Mouse (Mus musculus) hindbrain, embryonic 10.5 days (tissue): ENCODE measurements around the gene Cpm. TPM values are rescaled to one million over a fixed set of nuclear protein-coding genes. Genes with fewer than 3 reads are reported as not detected.

Experiments used
- DNase-seq: peaks from one replicate; pipeline ENCODE4 v3.0.0-alpha.2; 2017; ENCODE audit warnings: low spot score
- H3K27ac ChIP-seq: fragments of 300-500 bp; sonication (generic); 2 replicates; pipeline ENCODE4 v1.5.1; 2016; ENCODE audit warnings: mild to moderate bottlenecking, moderate library complexity
- H3K27me3 ChIP-seq: fragments of 300-500 bp; sonication (generic); 2 replicates; pipeline ENCODE4 v1.6.1; 2016; ENCODE audit warnings: mild to moderate bottlenecking; ENCODE audit not compliant: poor library complexity, insufficient read depth, severe bottlenecking
- H3K36me3 ChIP-seq: fragments of 300-500 bp; sonication (generic); 2 replicates; pipeline ENCODE4 v1.6.1; 2016; ENCODE audit warnings: mild to moderate bottlenecking, moderate library complexity
- H3K4me1 ChIP-seq: fragments of 300-500 bp; sonication (generic); replicated peaks from 2 replicates; pipeline ENCODE4 v1.6.1; 2016; ENCODE audit warnings: mild to moderate bottlenecking
- H3K4me3 ChIP-seq: fragments of 300-500 bp; sonication (generic); 2 replicates; pipeline ENCODE4 v1.5.1; 2016; ENCODE audit warnings: mild to moderate bottlenecking, moderate library complexity
- H3K9me3 ChIP-seq: fragments of 300-500 bp; sonication (generic); 2 replicates; pipeline ENCODE4 v1.6.1; 2016; ENCODE audit warnings: mild to moderate bottlenecking, moderate library complexity
- WGBS: fragments of 180-500 bp; shearing (Covaris S2); methylation state at CpG from one replicate; pipeline ENCODE4 v1.1.7; 2016; 5-methylcytosine and 5-hydroxymethylcytosine counted together
- polyA plus RNA-seq: library from polyadenylated mRNA; unstranded; fragments of >200 nt; fragmentation: Nextera tagmentation; extraction: Ambion mirVana; gene quantifications from 2 replicates; pipeline ENCODE4 v1.2.1, GENCODE M21; 2016

Cpm gene
- polyA plus RNA-seq, 1 experiment from 2014 or later = 5.9 TPM

- Histone ChIP-seq H3K27me3 (no peaks in the 10 kb centered on the region), H3K36me3 (no peaks in the 10 kb centered on the region), H3K4me1 (no peaks in the 10 kb centered on the region), H3K9me3 (no peaks in the 10 kb centered on the region), H3K4me3 (no peak overlapping the region), H3K27ac (no peak overlapping the region)
- WGBS = 88% methylated on average over 15 of the region's 15 CpGs
- no peak for DNase-seq
Measured at GRCm38 (mm10) chr10:117605283-117606243, 23.7 kb upstream of the Cpm start.

GRCm38 (mm10) chr10:117606423-117606822 is 22.9 kb upstream of the Cpm start:
- Histone ChIP-seq H3K27me3 (no peaks in the 10 kb centered on the region), H3K27ac (no peak overlapping the region), H3K4me1 (no peaks in the 10 kb centered on the region), H3K4me3 (no peak overlapping the region), H3K36me3 (no peaks in the 10 kb centered on the region), H3K9me3 (no peaks in the 10 kb centered on the region)
- no peak for DNase-seq
- 80% methylated on average over 5 of the region's 5 CpGs for WGBS

- Histone ChIP-seq H3K36me3 (no peaks in the 10 kb centered on the region), H3K4me3 (no peak overlapping the region), H3K27me3 (no peaks in the 10 kb centered on the region), H3K9me3 (no peaks in the 10 kb centered on the region), H3K27ac (no peak overlapping the region), H3K4me1 (no peaks in the 10 kb centered on the region)
- 94% methylated on average over 20 of the region's 20 CpGs for WGBS
- DNase-seq = no peak
Measured at GRCm38 (mm10) chr10:117607051-117607803, 22.1 kb upstream of the Cpm start.

DNA sequence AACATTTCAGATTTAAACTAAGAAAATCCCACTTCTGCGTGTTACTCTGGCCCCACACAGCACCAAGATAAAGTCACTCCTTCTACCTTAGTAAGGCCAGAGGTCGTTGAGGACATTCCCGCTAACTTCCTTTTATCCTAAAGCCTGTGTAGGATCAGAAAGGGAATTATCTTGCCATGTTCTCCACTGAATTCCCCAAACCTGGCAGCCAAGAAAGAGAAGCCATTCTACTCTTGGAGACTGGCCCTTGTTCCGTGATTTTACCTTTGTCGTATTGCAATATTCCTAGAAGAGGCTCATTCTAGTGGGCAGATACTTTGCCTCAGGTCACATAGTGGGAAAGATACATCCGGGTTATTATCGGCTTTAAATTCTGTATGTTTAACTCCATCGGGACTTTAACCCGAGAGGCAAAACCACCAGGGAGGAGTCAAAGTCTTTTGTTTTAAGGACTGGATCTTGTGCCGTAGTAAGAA is 21.5 kb upstream of the Cpm start:
- H3K9me3 ChIP-seq = no peaks in the 10 kb centered on the region
- H3K36me3 ChIP-seq = no peaks in the 10 kb centered on the region
- no peak overlapping the region for H3K4me3 ChIP-seq
- WGBS = 91% methylated on average over 10 of the region's 10 CpGs
- no peaks in the 10 kb centered on the region for H3K27me3 ChIP-seq
- no peak overlapping the region for H3K27ac ChIP-seq
- H3K4me1 ChIP-seq = no peaks in the 10 kb centered on the region
- no peak for DNase-seq

GRCm38 (mm10) chr10:117608487-117608886 is 20.8 kb upstream of the Cpm start:
- no peaks in the 10 kb centered on the region for H3K36me3 ChIP-seq
- WGBS = 95% methylated on average over 7 of the region's 7 CpGs
- no peaks in the 10 kb centered on the region for H3K27me3 ChIP-seq
- no peak for DNase-seq
- no peak overlapping the region for H3K27ac ChIP-seq
- no peaks in the 10 kb centered on the region for H3K4me1 ChIP-seq
- no peaks in the 10 kb centered on the region for H3K9me3 ChIP-seq
- no peak overlapping the region for H3K4me3 ChIP-seq

- no peaks in the 10 kb centered on the region for H3K36me3 ChIP-seq
- H3K4me1 ChIP-seq = no peaks in the 10 kb centered on the region
- 92% methylated on average over 7 of the region's 7 CpGs for WGBS
- DNase-seq = no peak
- H3K4me3 ChIP-seq = no peak overlapping the region
- H3K9me3 ChIP-seq = no peaks in the 10 kb centered on the region
- H3K27me3 ChIP-seq = no peaks in the 10 kb centered on the region
- H3K27ac ChIP-seq = no peak overlapping the region
Measured at GRCm38 (mm10) chr10:117608988-117609809, 20.1 kb upstream of the Cpm start.

GRCm38 (mm10) chr10:117609810-117610090 is 19.6 kb upstream of the Cpm start:
- Histone ChIP-seq H3K9me3 (no peaks in the 10 kb centered on the region), H3K4me3 (no peak overlapping the region), H3K27me3 (no peaks in the 10 kb centered on the region), H3K36me3 (no peaks in the 10 kb centered on the region), H3K27ac (no peak overlapping the region), H3K4me1 (no peaks in the 10 kb centered on the region)
- DNase-seq = no peak
- WGBS = 92% methylated on average over 6 of the region's 6 CpGs

GRCm38 (mm10) chr10:117610160-117610764 is 19.0 kb upstream of the Cpm start:
- DNase-seq = no peak
- Histone ChIP-seq H3K27me3 (no peaks in the 10 kb centered on the region), H3K9me3 (no peaks in the 10 kb centered on the region), H3K4me1 (no peaks in the 10 kb centered on the region), H3K27ac (no peak overlapping the region), H3K4me3 (no peak overlapping the region), H3K36me3 (no peaks in the 10 kb centered on the region)
- 91% methylated on average over 5 of the region's 5 CpGs for WGBS

GRCm38 (mm10) chr10:117610794-117611384 is 18.4 kb upstream of the Cpm start:
- no peak for DNase-seq
- Histone ChIP-seq H3K9me3 (no peaks in the 10 kb centered on the region), H3K4me1 (no peaks in the 10 kb centered on the region), H3K36me3 (no peaks in the 10 kb centered on the region), H3K4me3 (no peak overlapping the region), H3K27ac (no peak overlapping the region), H3K27me3 (no peaks in the 10 kb centered on the region)
- WGBS = 87% methylated on average over 2 of the region's 2 CpGs

GRCm38 (mm10) chr10:117611503-117611902 is 17.8 kb upstream of the Cpm start:
- Histone ChIP-seq H3K4me1 (no peaks in the 10 kb centered on the region), H3K36me3 (no peaks in the 10 kb centered on the region), H3K4me3 (no peak overlapping the region), H3K9me3 (no peaks in the 10 kb centered on the region), H3K27ac (no peak overlapping the region), H3K27me3 (no peaks in the 10 kb centered on the region)
- 89% methylated on average over 2 of the region's 2 CpGs for WGBS
- no peak for DNase-seq

- H3K4me1 ChIP-seq = no peaks in the 10 kb centered on the region
- no peak overlapping the region for H3K27ac ChIP-seq
- H3K4me3 ChIP-seq = no peak overlapping the region
- DNase-seq = no peak
- no peaks in the 10 kb centered on the region for H3K27me3 ChIP-seq
- H3K9me3 ChIP-seq = no peaks in the 10 kb centered on the region
- WGBS = 81% methylated on average over 2 of the region's 2 CpGs
- H3K36me3 ChIP-seq = no peaks in the 10 kb centered on the region
Measured at GRCm38 (mm10) chr10:117611976-117612375, 17.3 kb upstream of the Cpm start.
